Mouse (Mus musculus) myocyte (in vitro differentiated cells): Measurements from ENCODE around the gene Nudt14. TPM values are rescaled to one million over a fixed set of nuclear protein-coding genes. Genes with fewer than 3 reads are reported as not detected.

Experiments used
- H3K27me3 ChIP-seq: one replicate; pipeline ENCODE4 v1.6.1; 2011; ENCODE audit not compliant: control insufficient read depth, insufficient read depth, insufficient read length
- H3K36me3 ChIP-seq: one replicate; pipeline ENCODE4 v1.6.1; 2011; ENCODE audit not compliant: control insufficient read depth, insufficient read depth
- H3K4me2 ChIP-seq: one replicate; pipeline ENCODE4 v1.6.1; 2011; ENCODE audit warnings: low read depth, control low read depth
- H3K4me3 ChIP-seq: one replicate; pipeline ENCODE4 v1.5.1; 2011; ENCODE audit warnings: mild to moderate bottlenecking, control low read depth, moderate library complexity
- H3K79me2 ChIP-seq: one replicate; pipeline ENCODE4 v1.6.1; 2011; ENCODE audit not compliant: control insufficient read depth, insufficient read depth
- H3ac ChIP-seq: one replicate; pipeline ENCODE4 v1.6.1; 2011; ENCODE audit not compliant: control insufficient read depth, insufficient read length
- CEBPB ChIP-seq: IDR thresholded peaks from 2 replicates; pipeline ENCODE4 v1.6.1; 2011; ENCODE audit warnings: mild to moderate bottlenecking, moderate library complexity; ENCODE audit not compliant: poor library complexity, insufficient read depth, severe bottlenecking
- E2F4 ChIP-seq: IDR thresholded peaks from one replicate; pipeline ENCODE4 v1.6.1; 2011; ENCODE audit warnings: mild to moderate bottlenecking, control low read depth, moderate library complexity; ENCODE audit not compliant: insufficient read depth
- MAX ChIP-seq: IDR thresholded peaks from one replicate; pipeline ENCODE4 v1.6.1; 2011; ENCODE audit warnings: low read depth, mild to moderate bottlenecking, control low read depth
- MYOD1 ChIP-seq, 3 experiments: IDR thresholded peaks; one replicate each; pipeline ENCODE4 v1.6.1; 2011; ENCODE audit warnings: control low read depth in 2 of 3, low read depth in 2 of 3, mild to moderate bottlenecking in 2 of 3, moderate library complexity in 1 of 3; ENCODE audit not compliant: insufficient read length in 2 of 3, control insufficient read depth in 1 of 3
- MYOG ChIP-seq, 3 experiments: IDR thresholded peaks; one replicate each; pipeline ENCODE4 v1.6.1; 2011; ENCODE audit warnings: control low read depth in 2 of 3, low read depth in 2 of 3, mild to moderate bottlenecking in 2 of 3; ENCODE audit not compliant: insufficient read length in 2 of 3, control insufficient read depth in 1 of 3, insufficient read depth in 1 of 3
- POLR2A ChIP-seq: IDR thresholded peaks from one replicate; pipeline ENCODE4 v1.6.1; 2011; ENCODE audit warnings: low read depth, mild to moderate bottlenecking, control low read depth, moderate library complexity; ENCODE audit not compliant: insufficient read length
- POLR2AphosphoS2 ChIP-seq: IDR thresholded peaks from one replicate; pipeline ENCODE4 v1.6.1; 2011; ENCODE audit warnings: low read depth, control low read depth; ENCODE audit not compliant: insufficient read length
- REST ChIP-seq: IDR thresholded peaks from one replicate; pipeline ENCODE4 v1.6.1; 2011; ENCODE audit warnings: mild to moderate bottlenecking, control low read depth, moderate library complexity; ENCODE audit not compliant: insufficient read depth, insufficient read length
- SRF ChIP-seq: IDR thresholded peaks from one replicate; pipeline ENCODE4 v1.6.1; 2011; ENCODE audit warnings: low read depth; ENCODE audit not compliant: control insufficient read depth, insufficient read length
- TCF12 ChIP-seq: IDR thresholded peaks from one replicate; pipeline ENCODE4 v1.6.1; 2011; ENCODE audit warnings: mild to moderate bottlenecking, control low read depth; ENCODE audit not compliant: poor library complexity, insufficient read depth, severe bottlenecking
- TCF3 ChIP-seq: IDR thresholded peaks from one replicate; pipeline ENCODE4 v1.6.1; 2011; ENCODE audit warnings: low read depth, control low read depth; ENCODE audit not compliant: insufficient read length
- USF1 ChIP-seq: IDR thresholded peaks from one replicate; pipeline ENCODE4 v1.6.1; 2011; ENCODE audit warnings: low read depth, mild to moderate bottlenecking, control low read depth, moderate library complexity
- polyA plus RNA-seq: library from polyadenylated mRNA; unstranded; fragments of >200 nt; fragmentation: generic; extraction: Trizol; gene quantifications from one replicate; pipeline ENCODE4 v1.2.1, GENCODE M21; 2012; ENCODE audit warnings: missing spikeins

Nudt14 gene
- polyA plus RNA-seq, 1 experiment: 94.9 TPM

GRCm38 (mm10) chr12:112941156-112941775 is 658 bp downstream of the Nudt14 start:
- H3ac ChIP-seq: peak overlapping the region; percentile 42
- TF ChIP-seq POLR2AphosphoS2 (no peak), MAX (no peak), USF1 (no peak), POLR2A (peak; percentile 5)
- H3K27me3 ChIP-seq: no peaks in the 10 kb centered on the region
- H3K36me3 ChIP-seq: no peaks in the 10 kb centered on the region
- peak overlapping the region; percentile 96 for H3K4me2 ChIP-seq
- peaks cover 6% of the 10 kb centered on the region for H3K79me2 ChIP-seq
- H3K4me3 ChIP-seq: peak overlapping the region; percentile 35

GRCm38 (mm10) chr12:112940710-112941109 is 1.2 kb downstream of the Nudt14 start:
- TF ChIP-seq E2F4: no peak
- no peak for TF ChIP-seq USF1
- no peak for TF ChIP-seq MAX
- TF ChIP-seq REST: no peak
- TF ChIP-seq POLR2A: peak; percentile 33
- TF ChIP-seq MYOD1 (IDR thresholded peaks at IDR 0.05; ENCODE audit: control insufficient read depth in 1 of 3, insufficient read length in 2 of 3, low read depth in 2 of 3): peak in 1 of 3 experiments; percentile 8
- TF ChIP-seq MYOG (IDR thresholded peaks at IDR 0.05; ENCODE audit: control insufficient read depth in 1 of 3, insufficient read depth in 1 of 3, insufficient read length in 2 of 3, low read depth in 2 of 3): no peak
- no peak for TF ChIP-seq TCF12
- TF ChIP-seq TCF3: no peak
- no peak for TF ChIP-seq SRF
- no peak for TF ChIP-seq CEBPB
- TF ChIP-seq POLR2AphosphoS2: no peak
- Histone ChIP-seq H3K79me2 (peaks cover 6% of the 10 kb centered on the region), H3K36me3 (no peaks in the 10 kb centered on the region), H3K27me3 (no peaks in the 10 kb centered on the region), H3ac (no peak overlapping the region), H3K4me2 (peak overlapping the region; percentile 96), H3K4me3 (peak overlapping the region; percentile 35)

GRCm38 (mm10) chr12:112940238-112940637 is 1.7 kb downstream of the Nudt14 start:
- H3K36me3 ChIP-seq: no peaks in the 10 kb centered on the region
- no peak for TF ChIP-seq REST
- TF ChIP-seq TCF3: no peak
- no peak for TF ChIP-seq USF1
- TF ChIP-seq POLR2AphosphoS2: peak; percentile 32
- TF ChIP-seq MYOD1 (IDR thresholded peaks at IDR 0.05; ENCODE audit: control insufficient read depth in 1 of 3, insufficient read length in 2 of 3, low read depth in 2 of 3): no peak
- H3K27me3 ChIP-seq: no peaks in the 10 kb centered on the region
- peaks cover 6% of the 10 kb centered on the region for H3K79me2 ChIP-seq
- H3K4me3 ChIP-seq: peak overlapping the region; percentile 35
- H3K4me2 ChIP-seq: peak overlapping the region; percentile 96
- no peak overlapping the region for H3ac ChIP-seq

- Histone ChIP-seq H3K79me2 (peaks cover 6% of the 10 kb centered on the region), H3ac (no peak overlapping the region), H3K36me3 (no peaks in the 10 kb centered on the region), H3K4me2 (peak overlapping the region; percentile 96), H3K27me3 (no peaks in the 10 kb centered on the region), H3K4me3 (peak overlapping the region; percentile 11)
- peak in 2 of 3 experiments; percentile 23 to 44 for TF ChIP-seq MYOD1 (IDR thresholded peaks at IDR 0.05; ENCODE audit: control insufficient read depth in 1 of 3, insufficient read length in 2 of 3, low read depth in 2 of 3)
- no peak for TF ChIP-seq REST
These were observed 2.9 kb downstream of the Nudt14 start for GRCm38 (mm10) chr12:112938873-112939565.

- Histone ChIP-seq H3K36me3 (no peaks in the 10 kb centered on the region), H3K4me3 (peak overlapping the region; percentile 11), H3K79me2 (peaks cover 6% of the 10 kb centered on the region), H3ac (no peak overlapping the region), H3K4me2 (peak overlapping the region; percentile 96), H3K27me3 (no peaks in the 10 kb centered on the region)
- TF ChIP-seq MYOG (IDR thresholded peaks at IDR 0.05; ENCODE audit: control insufficient read depth in 1 of 3, insufficient read depth in 1 of 3, insufficient read length in 2 of 3, low read depth in 2 of 3): peak in 2 of 3 experiments; percentile 41 to 63
- TF ChIP-seq POLR2AphosphoS2: no peak
- peak in 2 of 3 experiments; percentile 44 to 67 for TF ChIP-seq MYOD1 (IDR thresholded peaks at IDR 0.05; ENCODE audit: control insufficient read depth in 1 of 3, insufficient read length in 2 of 3, low read depth in 2 of 3)
- no peak for TF ChIP-seq MAX
These were observed 3.6 kb downstream of the Nudt14 start for GRCm38 (mm10) chr12:112938366-112938765.
